Mouse (Mus musculus) limb, embryonic 13.5 days (tissue): Measurements from ENCODE around the gene Ppfia3. TPM values are rescaled to one million over a fixed set of nuclear protein-coding genes. Genes with fewer than 3 reads are reported as not detected.

Source experiments
- ATAC-seq: fragments of 200-750 bp; cut with Nextera tagmentation; 2 replicates; pipeline ENCODE4 v1.8.0; 2017; ENCODE audit warnings: low read depth, moderate number of reproducible peaks, moderate TSS enrichment; ENCODE audit not compliant: low FRiP score
- H3K27ac ChIP-seq: fragments of 300-500 bp; sonication (generic); 2 replicates; pipeline ENCODE4 v1.5.1; 2015; ENCODE audit warnings: inconsistent platforms, mild to moderate bottlenecking, moderate library complexity
- H3K27me3 ChIP-seq: fragments of 300-500 bp; sonication (generic); 2 replicates; pipeline ENCODE4 v1.6.1; 2015; ENCODE audit warnings: mild to moderate bottlenecking, inconsistent platforms
- H3K36me3 ChIP-seq: fragments of 300-500 bp; sonication (generic); 2 replicates; pipeline ENCODE4 v1.6.1; 2015; ENCODE audit warnings: inconsistent platforms, mild to moderate bottlenecking, moderate library complexity
- H3K4me1 ChIP-seq: fragments of 300-500 bp; sonication (generic); 2 replicates; pipeline ENCODE4 v1.6.1; 2015; ENCODE audit warnings: inconsistent platforms
- H3K4me2 ChIP-seq: fragments of 300-500 bp; sonication (generic); replicated peaks from 2 replicates; pipeline ENCODE4 v1.6.1; 2015; ENCODE audit warnings: inconsistent platforms, mild to moderate bottlenecking, moderate library complexity
- H3K4me3 ChIP-seq: fragments of 300-500 bp; sonication (generic); 2 replicates; pipeline ENCODE4 v1.5.1; 2015; ENCODE audit warnings: moderate library complexity, mild to moderate bottlenecking, inconsistent platforms
- H3K9ac ChIP-seq: fragments of 300-500 bp; sonication (generic); 2 replicates; pipeline ENCODE4 v1.6.1; 2015; ENCODE audit warnings: mild to moderate bottlenecking, inconsistent platforms
- H3K9me3 ChIP-seq: fragments of 300-500 bp; sonication (generic); 2 replicates; pipeline ENCODE4 v1.6.1; 2016; ENCODE audit warnings: inconsistent platforms
- WGBS: fragments of 180-500 bp; shearing (Covaris S2); methylation state at CpG from one replicate; pipeline ENCODE4 v1.1.7; 2015; 5-methylcytosine and 5-hydroxymethylcytosine counted together
- polyA plus RNA-seq: library from polyadenylated mRNA; unstranded; fragments of >200 nt; fragmentation: Nextera tagmentation; extraction: Ambion mirVana; gene quantifications from 2 replicates; pipeline ENCODE4 v1.2.1, GENCODE M21; 2015

Gene Ppfia3
- polyA plus RNA-seq, 1 experiment from 2014 or later, result 6.9 TPM

GRCm38 (mm10) chr7:45339410-45340065 lies 27.3 kb downstream of the Ppfia3 start:
- Histone ChIP-seq H3K9me3 (no peaks in the 10 kb centered on the region), H3K4me1 (peaks cover 47% of the 10 kb centered on the region), H3K27me3 (peaks cover 4% of the 10 kb centered on the region; the same call in 1 of the 2 replicates), H3K4me3 (peak overlapping the region; percentile 62), H3K9ac (peak overlapping the region; percentile 75), H3K27ac (peak overlapping the region; percentile 44; the same call in 1 of the 2 replicates), H3K4me2 (peak overlapping the region; percentile 96), H3K36me3 (no peaks in the 10 kb centered on the region)
- under 1% methylated on average over 35 of the region's 39 CpGs for WGBS
- peak; percentile 72 for ATAC-seq

- peak overlapping the region; percentile 75 for H3K9ac ChIP-seq
- peaks cover 54% of the 10 kb centered on the region for H3K4me1 ChIP-seq
- H3K9me3 ChIP-seq, result no peaks in the 10 kb centered on the region
- H3K27ac ChIP-seq, result no peak overlapping the region
- H3K4me3 ChIP-seq, result peak overlapping the region; percentile 62
- peak overlapping the region; percentile 96 for H3K4me2 ChIP-seq
- peaks cover 4% of the 10 kb centered on the region; the same call in 1 of the 2 replicates for H3K27me3 ChIP-seq
- ATAC-seq, result no peak
- 2% methylated on average over 14 of the region's 14 CpGs for WGBS
- no peaks in the 10 kb centered on the region for H3K36me3 ChIP-seq
These were observed 28.5 kb downstream of the Ppfia3 start for GRCm38 (mm10) chr7:45338161-45338911.

GRCm38 (mm10) chr7:45337469-45337868 lies 29.4 kb downstream of the Ppfia3 start:
- Histone ChIP-seq H3K9me3 (no peaks in the 10 kb centered on the region), H3K4me2 (peak overlapping the region; percentile 96), H3K27ac (no peak overlapping the region), H3K4me3 (peak overlapping the region; percentile 62; the same call in 1 of the 2 replicates), H3K9ac (no peak overlapping the region), H3K27me3 (peaks cover 4% of the 10 kb centered on the region; the same call in 1 of the 2 replicates), H3K36me3 (no peaks in the 10 kb centered on the region), H3K4me1 (peaks cover 61% of the 10 kb centered on the region)
- 17% methylated on average over 4 of the region's 4 CpGs for WGBS
- no peak for ATAC-seq

- no peak overlapping the region for H3K27ac ChIP-seq
- H3K4me3 ChIP-seq, result no peak overlapping the region
- no peak for ATAC-seq
- H3K9ac ChIP-seq, result no peak overlapping the region
- peaks cover 64% of the 10 kb centered on the region for H3K4me1 ChIP-seq
- no peaks in the 10 kb centered on the region for H3K9me3 ChIP-seq
- no peak overlapping the region for H3K4me2 ChIP-seq
- peaks cover 4% of the 10 kb centered on the region; the same call in 1 of the 2 replicates for H3K27me3 ChIP-seq
- no peaks in the 10 kb centered on the region for H3K36me3 ChIP-seq
- 89% methylated on average over 4 of the region's 4 CpGs for WGBS
These were observed 30.5 kb downstream of the Ppfia3 start for GRCm38 (mm10) chr7:45336319-45336718.

- H3K4me3 ChIP-seq, result peak within 1 kb of the TSS; percentile 71
- 23% methylated on average over 5 of the region's 5 CpGs for WGBS
- H3K4me1 ChIP-seq, result peaks cover 53% of the 10 kb centered on the region
- peak within 1 kb of the TSS; percentile 89 for H3K4me2 ChIP-seq
- no peak for ATAC-seq
- H3K9me3 ChIP-seq, result no peaks in the 10 kb centered on the region
- peaks cover 4% of the 10 kb centered on the region; the same call in 1 of the 2 replicates for H3K27me3 ChIP-seq
- H3K9ac ChIP-seq, result peak within 1 kb of the TSS; percentile 82; the same call in 1 of the 2 replicates
- peak within 1 kb of the TSS; percentile 85 for H3K27ac ChIP-seq
- no peaks in the 10 kb centered on the region for H3K36me3 ChIP-seq
These were observed 31.8 kb downstream of the Ppfia3 start, which contains the start of gene Hrc for GRCm38 (mm10) chr7:45335056-45335455. Hrc (plus strand) TSS chr7:45335290.

GRCm38 (mm10) chr7:45334605-45335004 lies 32.2 kb downstream of the Ppfia3 start:
- WGBS, result 7% methylated on average over 3 of the region's 3 CpGs
- H3K9me3 ChIP-seq, result no peaks in the 10 kb centered on the region
- peaks cover 4% of the 10 kb centered on the region; the same call in 1 of the 2 replicates for H3K27me3 ChIP-seq
- no peaks in the 10 kb centered on the region for H3K36me3 ChIP-seq
- H3K27ac ChIP-seq, result no peak overlapping the region
- H3K9ac ChIP-seq, result no peak overlapping the region
- H3K4me3 ChIP-seq, result no peak overlapping the region; the same call in 1 of the 2 replicates
- 0 out of 2 replicates have a peak, but pooled peaks have one; percentile 12 for ATAC-seq
- H3K4me2 ChIP-seq, result peak overlapping the region; percentile 89; the same call in 1 of the 2 replicates
- H3K4me1 ChIP-seq, result peaks cover 50% of the 10 kb centered on the region

GRCm38 (mm10) chr7:45333431-45333982 lies 33.3 kb downstream of the Ppfia3 start, which contains the start of gene Trpm4:
Trpm4 (minus strand) TSS chr7:45333780.
- 0% methylated on average over 38 of the region's 38 CpGs for WGBS
- H3K36me3 ChIP-seq, result no peaks in the 10 kb centered on the region
- peak within 1 kb of the TSS; percentile 82 for H3K9ac ChIP-seq
- H3K4me1 ChIP-seq, result peaks cover 41% of the 10 kb centered on the region
- peak; percentile 81 for ATAC-seq
- peak within 1 kb of the TSS; percentile 71 for H3K4me3 ChIP-seq
- H3K9me3 ChIP-seq, result no peaks in the 10 kb centered on the region
- peaks cover 4% of the 10 kb centered on the region; the same call in 1 of the 2 replicates for H3K27me3 ChIP-seq
- H3K4me2 ChIP-seq, result peak within 1 kb of the TSS; percentile 89
- peak within 1 kb of the TSS; percentile 85 for H3K27ac ChIP-seq

- Histone ChIP-seq H3K4me3 (peak overlapping the region; percentile 71), H3K9me3 (no peaks in the 10 kb centered on the region), H3K27ac (peak overlapping the region; percentile 85), H3K4me1 (peaks cover 35% of the 10 kb centered on the region), H3K36me3 (no peaks in the 10 kb centered on the region), H3K27me3 (no peaks in the 10 kb centered on the region), H3K4me2 (peak overlapping the region; percentile 89), H3K9ac (peak overlapping the region; percentile 82)
- WGBS, result 4% methylated on average over 22 of the region's 22 CpGs
- ATAC-seq, result peak; percentile 71
These were observed 34.0 kb downstream of the Ppfia3 start for GRCm38 (mm10) chr7:45332685-45333425.

GRCm38 (mm10) chr7:45331502-45331901 lies 35.3 kb downstream of the Ppfia3 start:
- Histone ChIP-seq H3K9me3 (no peaks in the 10 kb centered on the region), H3K4me1 (peaks cover 32% of the 10 kb centered on the region), H3K27ac (no peak overlapping the region), H3K4me3 (no peak overlapping the region), H3K4me2 (no peak overlapping the region), H3K36me3 (peaks cover 12% of the 10 kb centered on the region), H3K9ac (no peak overlapping the region), H3K27me3 (no peaks in the 10 kb centered on the region)
- 74% methylated on average over 6 of the region's 6 CpGs for WGBS
- no peak for ATAC-seq

GRCm38 (mm10) chr7:45328841-45329475 lies 37.9 kb downstream of the Ppfia3 start:
- no peak overlapping the region for H3K4me3 ChIP-seq
- ATAC-seq, result no peak
- no peak overlapping the region for H3K4me2 ChIP-seq
- peak overlapping the region; percentile 10; the same call in 1 of the 2 replicates for H3K27ac ChIP-seq
- peaks cover 17% of the 10 kb centered on the region for H3K4me1 ChIP-seq
- no peaks in the 10 kb centered on the region for H3K27me3 ChIP-seq
- H3K9ac ChIP-seq, result no peak overlapping the region
- peaks cover 34% of the 10 kb centered on the region for H3K36me3 ChIP-seq
- H3K9me3 ChIP-seq, result no peaks in the 10 kb centered on the region
- WGBS, result 75% methylated on average over 13 of the region's 13 CpGs

- H3K4me3 ChIP-seq, result no peak overlapping the region
- no peak overlapping the region for H3K9ac ChIP-seq
- no peaks in the 10 kb centered on the region for H3K9me3 ChIP-seq
- no peak for ATAC-seq
- H3K27ac ChIP-seq, result no peak overlapping the region
- H3K36me3 ChIP-seq, result peaks cover 55% of the 10 kb centered on the region
- no peaks in the 10 kb centered on the region for H3K4me1 ChIP-seq
- no peak overlapping the region for H3K4me2 ChIP-seq
- no peaks in the 10 kb centered on the region for H3K27me3 ChIP-seq
These were observed 41.0 kb downstream of the Ppfia3 start for GRCm38 (mm10) chr7:45325800-45326199.
